16 mouse cellular contexts compared by ENCODE assay signal in the genomic region with DNA sequence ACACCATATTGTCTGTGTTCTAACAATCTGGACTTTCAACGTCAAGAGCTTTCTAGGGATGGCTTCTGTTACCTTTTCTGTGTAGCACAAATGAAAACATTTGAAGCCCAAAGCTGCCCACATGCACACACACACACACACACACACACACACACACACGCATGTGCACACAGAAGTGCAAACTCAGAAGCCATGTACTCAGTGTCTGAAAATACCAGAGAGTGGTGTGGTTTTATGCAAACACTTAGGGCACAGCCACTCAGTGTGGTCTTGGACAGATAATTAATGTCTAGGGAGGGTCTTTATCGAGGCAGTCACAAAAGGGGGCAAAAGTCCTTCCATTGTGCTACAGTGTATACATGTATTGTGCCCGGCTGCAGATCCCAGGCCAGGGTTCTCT.
"Had no signal": no experiment of that assay in that cellular context is flagged by ENCODE, and none has a peak within 500 bp of the region (broad histone marks: within the 10 kb centered on the region; RNA-seq: fewer than 3 reads in every experiment).

No protein-coding gene starts in this region.

- H3K4me1 ChIP-seq: neural tube, embryonic 13.5 days; neural tube, embryonic 15.5 days; stomach, embryonic 15.5 days had no signal

- H3K4me3 ChIP-seq: neural tube, embryonic 13.5 days; neural tube, embryonic 15.5 days; stomach, embryonic 15.5 days had no signal

- DNase-seq: retina, postnatal 1 day; right cerebral cortex, adult 18-20 months; right cerebral cortex, postnatal 14 days; right cerebral cortex, postnatal 25 days; right cerebral cortex, postnatal 4 days; spleen, adult 18-20 months; thymus, adult 18-20 months; thymus, adult 2 months; thymus, postnatal 14 days; thymus, postnatal 25 days; thymus, postnatal 36 days; thymus, postnatal 4 days had no signal

- H3K36me3 ChIP-seq: neural tube, embryonic 13.5 days; neural tube, embryonic 15.5 days; stomach, embryonic 15.5 days had no signal

- H3K27me3 ChIP-seq: neural tube, embryonic 13.5 days; neural tube, embryonic 15.5 days; stomach, embryonic 15.5 days had no signal

- H3K4me2 ChIP-seq: neural tube, embryonic 13.5 days; neural tube, embryonic 15.5 days; stomach, embryonic 15.5 days had no signal

- H3K9me3 ChIP-seq: neural tube, embryonic 13.5 days; neural tube, embryonic 15.5 days; stomach, embryonic 15.5 days had no signal

- H3K27ac ChIP-seq: neural tube, embryonic 13.5 days; neural tube, embryonic 15.5 days; stomach, embryonic 15.5 days; stomach, postnatal 0 days had no signal

- H3K9ac ChIP-seq: neural tube, embryonic 13.5 days; neural tube, embryonic 15.5 days; stomach, embryonic 15.5 days had no signal
